Mouse (Mus musculus): ENCODE data around the gene Drg2. TPM values are rescaled to one million over a fixed set of nuclear protein-coding genes. Genes with fewer than 3 reads are reported as not detected.
A peak's percentile ranks its signal among the peaks of the same experiment; 100 is the strongest.
"Not testable (repeated sequence)": the region's sequence is repeated elsewhere in the genome, so short reads cannot be mapped to it uniquely, and the experiment has no call there.

Gene Drg2
- polyA plus RNA-seq, 1 experiment = 40.3 TPM

GRCm38 (mm10) chr11:60423006-60423405 lies 31.4 kb upstream of the Drg2 start:
- no peak for DNase-seq
- TF ChIP-seq CTCF (IDR thresholded peaks at IDR 0.05; ENCODE audit: insufficient read depth, low read length) (no peak), POLR2A (IDR thresholded peaks at IDR 0.05; ENCODE audit: borderline replicate concordance, extremely low read depth, low read depth, low read length) (no peak)
- WGBS = 82% methylated on average over 1 of the region's 1 CpGs
- H3K4me3 ChIP-seq (replicated peaks; ENCODE audit: extremely low read depth, low read depth, low read length) = no peak overlapping the region
- peaks cover 6% of the 10 kb centered on the region for H3K4me1 ChIP-seq (ENCODE audit: control insufficient read depth, insufficient read depth, low read length)

DNA sequence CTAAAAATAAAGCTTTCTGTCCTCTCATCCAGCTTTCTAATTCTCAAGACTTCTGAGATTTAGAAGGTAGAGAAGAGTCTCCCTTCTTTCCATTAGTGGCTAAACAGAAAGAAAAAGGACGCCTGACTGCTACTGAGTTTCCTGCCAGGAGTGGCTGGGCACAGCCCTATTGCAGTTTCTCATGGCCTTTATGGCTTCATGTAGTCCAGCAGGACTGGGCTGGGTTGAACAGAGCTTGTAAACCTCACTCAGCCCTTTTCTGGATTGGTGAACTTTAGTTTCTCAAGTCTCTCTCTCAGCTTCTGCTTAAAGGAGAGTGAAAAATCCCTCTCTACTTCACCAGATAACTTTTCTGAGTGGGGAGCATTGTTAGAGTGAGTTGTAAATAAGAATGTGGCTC lies 28.0 kb upstream of the Drg2 start:
- H3K4me1 ChIP-seq (ENCODE audit: control insufficient read depth, insufficient read depth, low read length) = no peaks in the 10 kb centered on the region
- TF ChIP-seq POLR2A (IDR thresholded peaks at IDR 0.05; ENCODE audit: borderline replicate concordance, extremely low read depth, low read depth, low read length) (no peak), CTCF (IDR thresholded peaks at IDR 0.05; ENCODE audit: insufficient read depth, low read length) (no peak)
- H3K4me3 ChIP-seq (replicated peaks; ENCODE audit: extremely low read depth, low read depth, low read length) = no peak overlapping the region
- WGBS = 80% methylated on average over 1 of the region's 1 CpGs
- DNase-seq = no peak

- TF ChIP-seq POLR2A (IDR thresholded peaks at IDR 0.05; ENCODE audit: borderline replicate concordance, extremely low read depth, low read depth, low read length) (no peak), CTCF (IDR thresholded peaks at IDR 0.05; ENCODE audit: insufficient read depth, low read length) (no peak)
- H3K4me3 ChIP-seq (replicated peaks; ENCODE audit: extremely low read depth, low read depth, low read length) = no peak overlapping the region
- WGBS = 92% methylated on average over 3 of the region's 3 CpGs
- DNase-seq = no peak
- H3K4me1 ChIP-seq (ENCODE audit: control insufficient read depth, insufficient read depth, low read length) = no peaks in the 10 kb centered on the region
Measured at GRCm38 (mm10) chr11:60427628-60428027, 26.8 kb upstream of the Drg2 start.

DNA sequence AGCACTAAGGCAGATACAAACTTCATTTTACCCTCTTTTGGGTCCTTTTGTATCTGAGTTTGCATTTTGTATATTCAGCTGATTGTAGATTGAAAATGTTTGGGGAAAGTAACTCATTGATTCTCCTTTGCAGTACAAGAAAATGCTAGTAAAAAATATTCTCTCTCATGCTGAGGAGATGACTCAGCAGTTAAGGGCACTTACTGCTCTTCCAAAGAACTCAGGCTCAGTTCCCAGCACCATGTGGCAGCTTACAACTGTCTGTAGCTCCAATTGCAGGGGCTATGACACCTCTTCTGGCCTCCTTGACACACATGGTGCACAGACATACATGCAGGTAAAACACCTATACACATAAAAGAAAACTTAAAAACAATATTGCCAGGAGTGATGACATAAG lies 20.9 kb upstream of the Drg2 start:
- DNase-seq = no peak
- no peak for TF ChIP-seq CTCF (IDR thresholded peaks at IDR 0.05; ENCODE audit: insufficient read depth, low read length)
- no peak for TF ChIP-seq POLR2A (IDR thresholded peaks at IDR 0.05; ENCODE audit: borderline replicate concordance, extremely low read depth, low read depth, low read length)
- H3K4me1 ChIP-seq (ENCODE audit: control insufficient read depth, insufficient read depth, low read length) = no peaks in the 10 kb centered on the region
- no peak overlapping the region for H3K4me3 ChIP-seq (replicated peaks; ENCODE audit: extremely low read depth, low read depth, low read length)

DNA sequence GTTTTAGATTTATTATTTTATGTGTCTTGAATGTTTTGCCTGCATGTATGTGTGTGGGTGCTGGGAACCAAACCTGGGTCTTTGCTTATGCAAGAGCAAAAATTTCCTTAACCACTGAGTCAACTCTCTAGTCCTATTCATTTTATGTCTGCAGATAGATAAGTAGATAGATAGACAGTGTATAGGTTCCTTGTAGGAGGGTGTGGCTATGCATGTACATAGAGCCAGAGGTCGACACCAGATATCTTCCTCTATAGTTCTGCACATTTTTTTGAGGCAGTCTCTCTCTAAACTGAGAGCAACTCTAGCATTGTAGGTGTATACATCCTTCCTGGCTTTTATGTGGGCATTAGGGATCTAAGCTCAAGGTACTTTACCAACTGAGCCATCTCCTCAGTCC lies 19.3 kb upstream of the Drg2 start:
- 90% methylated on average over 1 of the region's 1 CpGs for WGBS
- TF ChIP-seq POLR2A (IDR thresholded peaks at IDR 0.05; ENCODE audit: borderline replicate concordance, extremely low read depth, low read depth, low read length) = no peak
- TF ChIP-seq CTCF (IDR thresholded peaks at IDR 0.05; ENCODE audit: insufficient read depth, low read length) = no peak
- no peak for DNase-seq
- H3K4me3 ChIP-seq (replicated peaks; ENCODE audit: extremely low read depth, low read depth, low read length) = no peak overlapping the region
- no peaks in the 10 kb centered on the region for H3K4me1 ChIP-seq (ENCODE audit: control insufficient read depth, insufficient read depth, low read length)

DNA sequence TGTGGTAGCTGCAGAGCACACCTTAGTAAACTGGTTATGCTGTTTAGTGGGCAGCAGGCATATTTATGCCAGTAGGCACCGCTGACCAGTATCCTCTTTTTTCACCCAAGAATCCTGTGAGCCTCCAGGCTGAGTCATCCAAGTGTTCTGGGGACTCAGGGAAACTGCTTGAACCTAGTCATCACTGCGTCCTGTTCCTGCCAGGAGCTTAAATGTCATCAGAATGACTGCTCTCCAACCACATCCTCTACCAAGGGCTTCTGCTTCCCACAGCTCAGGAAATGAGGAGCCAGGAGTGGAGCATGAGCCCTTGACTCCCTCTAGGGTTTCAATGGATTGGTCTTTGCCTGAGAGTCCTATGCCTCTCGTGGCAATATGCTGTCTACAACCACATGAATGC lies 17.8 kb upstream of the Drg2 start:
- TF ChIP-seq CTCF (IDR thresholded peaks at IDR 0.05; ENCODE audit: insufficient read depth, low read length) (no peak), POLR2A (IDR thresholded peaks at IDR 0.05; ENCODE audit: borderline replicate concordance, extremely low read depth, low read depth, low read length) (no peak)
- WGBS = 81% methylated on average over 3 of the region's 3 CpGs

GRCm38 (mm10) chr11:60439621-60440020 lies 14.8 kb upstream of the Drg2 start:
- not testable (repeated sequence) for H3K4me3 ChIP-seq (replicated peaks; ENCODE audit: extremely low read depth, low read depth, low read length); DNase-seq; H3K4me1 ChIP-seq (ENCODE audit: control insufficient read depth, insufficient read depth, low read length)
- 43% methylated on average over 1 of the region's 1 CpGs for WGBS

More for the DNA sequence above, 17.8 kb upstream of the Drg2 start:
- no peak for DNase-seq
- Histone ChIP-seq H3K4me3 (replicated peaks; ENCODE audit: extremely low read depth, low read depth, low read length) (no peak overlapping the region), H3K4me1 (ENCODE audit: control insufficient read depth, insufficient read depth, low read length) (no peaks in the 10 kb centered on the region)

DNA sequence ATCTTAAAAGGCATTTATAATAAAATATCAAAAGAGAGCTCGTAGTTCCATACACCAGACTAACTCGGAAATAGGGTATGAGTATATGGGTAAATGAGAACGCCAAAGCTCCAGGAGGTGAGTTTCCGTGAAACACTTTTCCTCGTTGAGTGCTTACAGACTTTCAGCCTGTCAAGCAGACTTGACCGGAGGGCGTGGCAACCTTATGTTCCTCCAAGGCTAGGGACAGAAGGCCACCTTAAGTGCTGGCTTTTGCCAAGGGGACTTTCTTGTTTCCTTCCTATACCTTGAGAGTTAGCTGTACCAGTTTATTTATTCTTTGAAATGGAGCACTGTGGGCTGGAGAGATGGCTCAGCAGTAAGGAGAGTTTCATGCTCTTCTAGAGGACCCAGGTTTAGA lies 14.2 kb upstream of the Drg2 start:
- no peaks in the 10 kb centered on the region for H3K4me1 ChIP-seq (ENCODE audit: control insufficient read depth, insufficient read depth, low read length)
- no peak for DNase-seq
- WGBS = 39% methylated on average over 7 of the region's 7 CpGs
- TF ChIP-seq POLR2A (IDR thresholded peaks at IDR 0.05; ENCODE audit: borderline replicate concordance, extremely low read depth, low read depth, low read length) (no peak), CTCF (IDR thresholded peaks at IDR 0.05; ENCODE audit: insufficient read depth, low read length) (no peak)
- H3K4me3 ChIP-seq (replicated peaks; ENCODE audit: extremely low read depth, low read depth, low read length) = no peak overlapping the region

GRCm38 (mm10) chr11:60442896-60443295 lies 11.5 kb upstream of the Drg2 start:
- WGBS = 85% methylated on average over 6 of the region's 6 CpGs
- DNase-seq = no peak

DNA sequence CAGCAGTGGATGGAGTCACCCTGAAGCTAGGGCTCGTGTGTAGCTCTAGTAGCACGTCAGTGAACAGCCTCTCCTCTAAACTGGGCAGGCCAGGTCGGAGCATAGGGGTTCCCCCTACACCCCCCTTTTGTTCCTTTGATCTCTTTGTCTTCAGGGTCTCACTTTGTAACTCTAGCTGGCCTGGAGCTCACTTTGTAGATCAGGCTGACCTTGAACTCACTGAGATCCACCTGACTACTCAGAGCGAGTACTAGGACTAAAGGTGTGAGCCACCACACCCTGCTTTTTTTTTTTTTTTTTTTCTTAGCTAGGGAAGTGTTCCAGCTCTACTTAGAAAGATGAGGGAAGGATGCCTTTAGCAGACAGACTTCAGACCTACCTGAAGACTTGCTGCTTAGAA lies 10.4 kb upstream of the Drg2 start:
- whole genome bisulfite sequencing = 82% methylated on average over 4 of the region's 4 CpGs
- no peaks in the 10 kb centered on the region for H3K4me1 ChIP-seq (ENCODE audit: control insufficient read depth, insufficient read depth, low read length)
- no peak for TF ChIP-seq POLR2A (IDR thresholded peaks at IDR 0.05; ENCODE audit: borderline replicate concordance, extremely low read depth, low read depth, low read length)

More at GRCm38 (mm10) chr11:60442896-60443295, 11.5 kb upstream of the Drg2 start:
- TF ChIP-seq CTCF (IDR thresholded peaks at IDR 0.05; ENCODE audit: insufficient read depth, low read length) (no peak), POLR2A (IDR thresholded peaks at IDR 0.05; ENCODE audit: borderline replicate concordance, extremely low read depth, low read depth, low read length) (no peak)
- Histone ChIP-seq H3K4me3 (replicated peaks; ENCODE audit: extremely low read depth, low read depth, low read length) (no peak overlapping the region), H3K4me1 (ENCODE audit: control insufficient read depth, insufficient read depth, low read length) (no peaks in the 10 kb centered on the region)

DNA sequence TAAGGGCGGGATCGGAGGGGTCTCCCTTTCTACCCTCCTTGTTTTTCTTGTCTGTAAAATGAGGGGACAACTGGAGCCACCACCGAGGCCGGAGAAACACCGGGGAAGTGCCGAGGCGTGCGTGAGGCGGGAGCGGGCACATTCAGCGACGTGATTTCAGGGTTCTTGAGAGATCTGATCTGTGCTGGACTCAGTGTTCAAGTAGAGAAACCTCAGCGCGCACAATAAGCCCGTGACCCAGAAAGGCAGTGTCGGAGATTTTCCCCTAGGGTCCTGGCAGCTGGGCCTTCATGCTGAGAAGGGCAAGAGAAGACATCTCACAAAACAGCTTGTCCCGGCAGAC lies 325 bp downstream of the Drg2 start:
- DNase-seq = no peak
- under 1% methylated on average over 17 of the region's 17 CpGs for WGBS
- peaks cover 9% of the 10 kb centered on the region for H3K4me1 ChIP-seq (ENCODE audit: control insufficient read depth, insufficient read depth, low read length)
- TF ChIP-seq POLR2A (IDR thresholded peaks at IDR 0.05; ENCODE audit: borderline replicate concordance, extremely low read depth, low read depth, low read length) (no peak), CTCF (IDR thresholded peaks at IDR 0.05; ENCODE audit: insufficient read depth, low read length) (no peak)
- peak overlapping the region; percentile 76 for H3K4me3 ChIP-seq (replicated peaks; ENCODE audit: extremely low read depth, low read depth, low read length)

More for the DNA sequence above, 10.4 kb upstream of the Drg2 start:
- no peak overlapping the region for H3K4me3 ChIP-seq (replicated peaks; ENCODE audit: extremely low read depth, low read depth, low read length)
- no peak for DNase-seq

All from lung, adult 2 months (tissue).